Mouse (Mus musculus): ENCODE data around the gene Prr14.
"Not testable (repeated sequence)": the region's sequence is repeated elsewhere in the genome, so short reads cannot be mapped to it uniquely, and the experiment has no call there.

The Prr14 gene

DNA sequence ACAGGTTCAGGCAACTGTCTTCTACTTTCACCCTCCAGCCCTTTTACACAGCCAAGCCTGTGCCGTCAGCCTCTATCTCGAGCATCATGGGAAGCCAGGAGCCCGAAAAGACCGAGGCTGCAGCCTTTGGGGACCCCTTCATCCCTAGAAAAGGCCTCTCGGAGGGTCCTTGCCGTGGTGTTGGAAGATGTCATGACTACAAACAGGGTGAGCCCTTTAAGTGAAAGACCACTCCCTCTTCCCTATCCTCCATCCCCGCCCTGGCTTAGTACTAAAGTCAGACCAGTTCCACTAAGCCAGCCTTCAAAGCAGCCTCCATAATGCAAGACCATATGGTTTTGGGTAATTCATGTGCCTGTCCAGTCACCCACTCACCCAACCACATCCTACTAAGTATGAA, 12.6 kb downstream of the Prr14 start:
- no peak for DNase-seq (ENCODE audit: low spot score)

DNA sequence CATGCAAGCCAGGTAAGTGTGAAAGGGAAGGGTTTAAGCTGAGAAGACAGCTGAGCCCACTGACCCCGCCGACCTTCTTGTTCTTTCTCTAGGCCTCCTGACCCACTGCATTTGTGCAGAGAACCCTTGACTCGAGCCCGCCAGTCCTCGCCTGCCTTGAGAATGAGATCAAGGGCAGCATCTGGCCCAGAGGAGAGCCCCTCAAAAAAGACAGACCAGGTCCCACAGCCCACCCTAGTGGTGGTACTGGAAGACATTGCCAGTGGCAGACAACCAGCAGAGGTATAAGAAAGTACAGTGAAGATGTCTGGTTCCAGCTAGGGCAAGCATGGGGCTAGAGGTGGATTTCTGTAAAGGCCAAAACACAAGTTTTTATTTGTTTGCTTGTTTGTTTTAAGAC, 14.3 kb downstream of the Prr14 start:
- DNase-seq (ENCODE audit: low spot score), result no peak

DNA sequence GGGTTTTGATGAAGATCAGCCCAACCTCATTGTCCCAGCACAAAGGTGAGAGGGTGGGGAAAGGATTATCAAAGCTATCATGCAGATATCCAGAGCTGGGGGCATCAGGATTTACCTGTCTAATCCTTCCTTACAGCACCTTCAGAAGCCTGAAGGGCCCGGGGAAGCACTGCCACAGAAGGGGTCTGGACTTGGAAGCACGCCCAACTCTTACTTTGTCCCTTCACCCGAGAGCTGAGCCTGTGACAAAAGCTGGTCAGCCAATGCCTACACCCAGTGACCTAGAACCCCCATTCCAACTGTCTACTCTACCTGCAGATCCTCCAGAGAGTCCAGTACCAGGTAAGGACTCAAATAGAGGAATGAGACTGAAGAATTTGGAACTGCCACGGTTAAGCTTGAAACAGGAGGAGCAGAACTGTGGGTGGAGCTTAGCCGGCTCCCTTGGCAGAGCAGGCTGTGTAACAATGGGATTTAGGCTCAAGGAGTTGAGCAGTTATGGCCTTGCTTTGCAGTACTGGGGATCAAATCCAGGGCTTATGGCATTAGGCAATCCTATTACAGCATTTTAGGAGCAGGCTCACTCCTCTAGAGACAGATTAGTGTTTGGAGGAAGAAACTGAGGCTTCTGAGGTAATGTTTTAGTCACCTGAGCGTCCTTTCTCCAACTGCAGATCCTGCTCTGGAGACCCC, 15.1 kb downstream of the Prr14 start:
- no peak for DNase-seq (ENCODE audit: low spot score)

- no peak for DNase-seq (ENCODE audit: low spot score)
These were observed 15.9 kb downstream of the Prr14 start for GRCm38 (mm10) chr7:127475186-127475740.

- no peak for DNase-seq (ENCODE audit: low spot score)
These were observed 16.9 kb downstream of the Prr14 start for GRCm38 (mm10) chr7:127476336-127476735.

GRCm38 (mm10) chr7:127476855-127477254, 17.4 kb downstream of the Prr14 start:
- no peak for DNase-seq (ENCODE audit: low spot score)

- peak; percentile 100 for DNase-seq (ENCODE audit: low spot score)
These were observed 18.6 kb downstream of the Prr14 start for GRCm38 (mm10) chr7:127477687-127478634.

DNA sequence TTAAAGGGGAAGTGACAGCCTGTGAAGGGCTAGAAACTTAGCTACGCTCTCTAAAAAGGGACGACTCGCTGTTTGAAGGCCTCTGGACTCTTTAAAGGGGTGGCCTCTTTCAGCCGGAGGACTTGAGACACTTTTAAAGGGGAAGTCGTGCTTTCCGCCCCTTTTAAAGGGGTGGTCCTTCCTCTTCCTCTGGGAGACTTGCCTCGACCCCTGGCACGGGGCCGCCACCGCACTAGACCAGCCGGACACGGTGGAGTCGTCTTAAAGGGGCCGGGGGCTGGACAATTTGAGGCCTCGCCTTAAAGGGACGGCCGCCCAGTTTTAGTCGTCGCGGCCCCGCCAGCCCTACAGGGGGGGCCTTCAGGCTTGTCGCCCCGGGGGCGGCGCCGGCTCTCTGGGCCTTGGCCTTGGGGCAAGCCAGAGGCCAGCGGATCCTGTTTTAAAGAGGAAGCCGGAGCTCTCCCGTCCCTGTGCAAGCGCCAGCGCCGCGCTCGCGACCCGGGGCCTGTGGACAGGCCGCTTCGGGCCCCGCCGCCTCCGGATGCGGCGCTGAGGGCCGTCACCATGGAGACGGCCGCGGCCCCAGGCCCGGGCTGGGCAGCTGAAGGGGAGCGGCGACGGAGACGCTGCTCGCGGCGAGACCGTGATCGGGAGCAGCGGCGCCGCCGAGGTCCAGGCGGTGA, 19.4 kb downstream of the Prr14 start, which contains the start of gene Fbrs:
Gene Fbrs (plus strand): TSS at position 565 of the 683 bp plus-strand sequence.
- peak; percentile 98 for DNase-seq (ENCODE audit: low spot score)

GRCm38 (mm10) chr7:127479318-127480225, 20.2 kb downstream of the Prr14 start:
- DNase-seq (ENCODE audit: low spot score), result peak; percentile 20

- DNase-seq (ENCODE audit: low spot score), result peak; percentile 45
These were observed 20.9 kb downstream of the Prr14 start for GRCm38 (mm10) chr7:127480321-127480720.

DNA sequence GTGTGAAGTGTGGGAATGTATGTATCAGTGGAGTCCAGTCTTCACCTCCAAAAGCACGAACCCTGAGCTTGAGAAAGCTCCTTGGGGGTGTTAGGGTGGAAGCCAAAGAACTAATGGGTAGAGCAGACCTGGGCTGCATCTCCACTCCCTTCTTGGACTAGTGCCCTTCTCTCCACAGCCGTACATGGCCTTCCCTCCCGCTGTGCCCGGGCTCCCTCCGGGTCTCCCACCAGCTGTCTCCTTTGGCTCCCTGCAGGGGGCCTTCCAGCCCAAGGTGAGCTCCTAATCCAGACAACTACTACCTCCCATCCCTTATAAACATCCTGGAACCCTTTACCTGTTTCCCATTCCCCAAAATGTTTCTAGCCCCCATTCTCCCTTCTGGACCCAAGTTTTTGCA, 26.0 kb downstream of the Prr14 start:
- DNase-seq (ENCODE audit: low spot score), result no peak

- DNase-seq (ENCODE audit: low spot score), result not testable (repeated sequence)
These were observed 29.0 kb downstream of the Prr14 start for GRCm38 (mm10) chr7:127488364-127488763.

DNA sequence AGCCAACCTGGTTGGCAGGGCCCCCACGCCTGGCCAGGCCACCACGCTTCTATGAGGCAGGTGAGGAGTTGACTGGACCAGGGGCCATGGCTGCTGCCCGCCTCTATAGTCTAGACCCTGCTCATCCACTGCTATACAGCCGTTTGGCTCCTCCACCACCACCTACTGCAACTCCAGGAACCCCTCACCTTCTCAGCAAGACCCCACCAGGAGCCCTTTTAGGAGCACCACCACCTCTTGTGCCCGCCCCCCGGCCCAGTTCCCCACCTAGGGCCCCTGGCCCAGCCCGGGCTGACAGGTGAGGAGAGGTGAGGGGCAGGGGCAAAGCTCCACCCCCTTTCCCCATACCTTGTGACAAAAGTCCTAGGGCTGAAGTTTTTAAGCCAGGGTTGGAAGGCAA, 30.6 kb downstream of the Prr14 start:
- DNase-seq (ENCODE audit: low spot score), result no peak

GRCm38 (mm10) chr7:127491846-127492245, 32.4 kb downstream of the Prr14 start:
- DNase-seq (ENCODE audit: low spot score), result peak; percentile 42

DNA sequence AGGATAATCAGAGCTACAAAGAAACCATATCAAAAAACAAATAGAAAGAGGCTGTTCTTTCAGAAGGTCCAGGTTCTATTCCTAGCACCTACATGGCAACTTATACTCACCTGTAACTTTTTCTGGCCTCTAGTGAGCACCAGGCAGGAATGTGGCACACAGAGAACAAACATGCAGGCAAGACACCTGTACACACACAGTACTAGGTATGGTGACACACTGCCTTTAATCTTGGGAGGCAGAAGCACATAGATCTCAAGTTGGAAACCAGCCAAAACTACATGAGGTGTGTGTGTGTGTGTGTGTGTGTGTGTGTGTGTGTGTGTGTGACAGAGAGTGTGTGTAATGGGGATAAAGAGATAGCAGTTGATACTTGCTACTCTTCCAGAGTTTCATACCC, 35.2 kb downstream of the Prr14 start:
- no peak for DNase-seq (ENCODE audit: low spot score)

DNA sequence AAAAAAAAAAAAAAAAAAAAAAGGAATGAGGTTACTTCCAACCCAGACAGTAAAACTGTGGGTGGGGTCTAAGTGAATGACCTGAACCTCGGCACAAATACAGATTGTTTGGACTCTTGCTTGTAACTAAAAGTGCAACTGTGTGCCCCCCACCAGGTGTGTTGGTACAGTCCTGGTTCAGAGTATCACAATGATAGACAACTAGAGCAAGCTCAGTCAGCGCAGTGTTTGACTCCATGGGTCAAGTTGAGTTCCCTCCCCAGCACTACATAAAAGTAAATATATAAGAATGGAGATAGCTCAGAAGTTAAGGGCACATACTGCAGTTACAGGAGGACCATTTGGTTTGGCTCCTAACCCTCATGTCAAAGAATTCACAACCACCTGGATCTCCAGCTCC, 38.0 kb downstream of the Prr14 start:
- DNase-seq (ENCODE audit: low spot score), result no peak

DNA sequence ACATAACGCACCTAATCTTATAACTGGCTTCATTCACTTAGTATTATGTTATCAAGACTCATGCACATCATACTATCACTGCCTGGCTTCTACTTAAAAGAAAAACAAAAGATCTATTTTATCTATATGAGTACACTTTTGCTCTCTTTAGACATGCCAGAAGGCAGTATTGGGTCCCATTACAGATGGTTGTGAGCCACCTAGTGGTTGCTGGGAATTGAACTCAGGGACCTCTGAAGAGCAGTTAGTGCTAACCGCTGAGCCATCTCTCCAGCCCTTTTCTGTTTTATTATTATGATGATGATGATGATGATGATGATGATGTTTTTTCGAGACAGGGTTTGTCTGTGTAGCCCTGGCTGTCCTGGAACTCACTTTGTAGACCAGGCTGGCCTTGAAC, 39.0 kb downstream of the Prr14 start:
- DNase-seq (ENCODE audit: low spot score), result peak; percentile 48

DNA sequence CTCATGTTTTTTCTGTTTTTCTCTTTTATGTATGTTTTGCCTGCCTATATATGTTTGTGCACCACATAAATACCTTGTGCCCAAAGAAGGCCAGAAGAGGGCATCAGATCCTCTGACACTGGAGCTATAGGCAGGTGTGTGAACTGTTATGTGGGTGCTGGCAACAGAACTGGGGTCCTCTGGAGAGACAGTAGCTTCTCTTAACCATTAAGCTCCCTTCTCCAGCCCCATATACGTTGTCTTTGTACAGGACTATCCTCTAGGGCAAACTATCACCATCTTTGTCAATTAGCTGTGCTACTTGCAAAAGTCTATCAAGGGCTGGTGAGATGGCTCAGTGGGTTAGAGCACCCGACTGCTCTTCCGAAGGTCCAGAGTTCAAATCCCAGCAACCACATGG, 48.9 kb downstream of the Prr14 start:
- no peak for DNase-seq (ENCODE audit: low spot score)

DNA sequence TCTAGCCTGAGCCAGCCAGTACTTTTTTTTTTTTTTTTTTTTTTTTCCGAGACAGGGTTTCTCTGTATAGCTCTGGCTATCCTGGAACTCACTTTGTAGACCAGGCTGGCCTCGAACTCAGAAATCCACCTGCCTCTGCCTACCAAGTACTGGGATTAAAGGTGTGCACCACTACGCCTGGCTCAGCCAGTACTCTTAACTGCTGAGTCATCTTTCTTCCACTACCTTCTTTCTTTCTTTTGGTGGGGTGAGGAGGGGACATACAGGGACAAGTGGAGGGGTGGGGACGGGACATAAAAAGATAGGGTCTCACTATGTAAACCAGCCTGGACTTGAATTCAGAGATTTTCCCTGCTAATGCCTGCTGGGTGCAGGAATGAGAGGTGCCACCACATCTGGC, 50.4 kb downstream of the Prr14 start:
- not testable (repeated sequence) for DNase-seq (ENCODE audit: low spot score)

DNA sequence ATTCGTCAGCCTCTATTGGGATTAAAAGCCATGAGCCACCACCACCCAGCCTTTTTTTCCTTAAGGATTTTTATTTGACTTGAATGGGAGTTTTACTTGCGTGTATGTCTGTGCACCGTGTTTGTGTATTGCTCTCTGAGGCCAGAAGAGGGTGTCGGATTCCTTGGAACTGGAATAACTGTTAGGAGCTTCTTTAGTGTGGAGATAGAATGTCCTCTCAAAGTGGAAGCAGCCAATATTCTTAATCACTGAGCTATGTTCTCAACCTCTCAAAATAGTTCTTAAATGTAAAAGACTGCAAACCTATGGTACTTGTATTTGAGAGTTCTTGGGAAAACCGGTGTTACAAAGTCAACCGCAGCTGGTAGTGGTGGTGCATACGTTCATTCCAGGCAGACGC, 51.8 kb downstream of the Prr14 start:
- DNase-seq (ENCODE audit: low spot score), result peak; percentile 10

GRCm38 (mm10) chr7:127511808-127512230, 52.4 kb downstream of the Prr14 start, which contains the start of gene Srcap:
Gene Srcap (plus strand): TSS chr7:127511983.
- peak; percentile 98 for DNase-seq (ENCODE audit: low spot score)
